Mouse (Mus musculus) limb, embryonic 12.5 days (tissue): ENCODE data around the gene Edem3. TPM values are rescaled to one million over a fixed set of nuclear protein-coding genes. Genes with fewer than 3 reads are reported as not detected.

Experiments used
- ATAC-seq: fragments of 200-750 bp; cut with Nextera tagmentation; 2 replicates; pipeline ENCODE4 v1.8.0; 2017; ENCODE audit warnings: low read depth, moderate TSS enrichment; ENCODE audit not compliant: insufficient number of reproducible peaks, insufficient read depth, low FRiP score, low TSS enrichment
- H3K27ac ChIP-seq: fragments of 300-500 bp; sonication (generic); 2 replicates; pipeline ENCODE4 v1.5.1; 2016; ENCODE audit warnings: mild to moderate bottlenecking, moderate library complexity
- H3K27me3 ChIP-seq: fragments of 300-500 bp; sonication (generic); 2 replicates; pipeline ENCODE4 v1.6.1; 2016; ENCODE audit warnings: mild to moderate bottlenecking, moderate library complexity
- H3K36me3 ChIP-seq: fragments of 300-500 bp; sonication (generic); 2 replicates; pipeline ENCODE4 v1.6.1; 2016; ENCODE audit warnings: mild to moderate bottlenecking, moderate library complexity
- H3K4me1 ChIP-seq: fragments of 300-500 bp; sonication (generic); replicated peaks from 2 replicates; pipeline ENCODE4 v1.6.1; 2016
- H3K4me2 ChIP-seq: fragments of 300-500 bp; sonication (generic); 2 replicates; pipeline ENCODE4 v1.6.1; 2016; ENCODE audit warnings: mild to moderate bottlenecking, moderate library complexity
- H3K4me3 ChIP-seq: fragments of 300-500 bp; sonication (generic); replicated peaks from 2 replicates; pipeline ENCODE4 v1.5.1; 2016; ENCODE audit warnings: mild to moderate bottlenecking
- H3K9ac ChIP-seq: fragments of 300-500 bp; sonication (generic); replicated peaks from 2 replicates; pipeline ENCODE4 v1.6.1; 2016; ENCODE audit warnings: mild to moderate bottlenecking, moderate library complexity
- H3K9me3 ChIP-seq: fragments of 300-500 bp; sonication (generic); 2 replicates; pipeline ENCODE4 v1.6.1; 2016; ENCODE audit warnings: mild to moderate bottlenecking, moderate library complexity
- WGBS: fragments of 180-500 bp; shearing (Covaris S2); methylation state at CpG from one replicate; pipeline ENCODE4 v1.1.7; 2016; 5-methylcytosine and 5-hydroxymethylcytosine counted together
- polyA plus RNA-seq: library from polyadenylated mRNA; unstranded; fragments of >200 nt; fragmentation: Nextera tagmentation; extraction: Ambion mirVana; gene quantifications from 2 replicates; pipeline ENCODE4 v1.2.1, GENCODE M21; 2016

The Edem3 gene
- polyA plus RNA-seq, 1 experiment from 2014 or later: 24.5 TPM

DNA sequence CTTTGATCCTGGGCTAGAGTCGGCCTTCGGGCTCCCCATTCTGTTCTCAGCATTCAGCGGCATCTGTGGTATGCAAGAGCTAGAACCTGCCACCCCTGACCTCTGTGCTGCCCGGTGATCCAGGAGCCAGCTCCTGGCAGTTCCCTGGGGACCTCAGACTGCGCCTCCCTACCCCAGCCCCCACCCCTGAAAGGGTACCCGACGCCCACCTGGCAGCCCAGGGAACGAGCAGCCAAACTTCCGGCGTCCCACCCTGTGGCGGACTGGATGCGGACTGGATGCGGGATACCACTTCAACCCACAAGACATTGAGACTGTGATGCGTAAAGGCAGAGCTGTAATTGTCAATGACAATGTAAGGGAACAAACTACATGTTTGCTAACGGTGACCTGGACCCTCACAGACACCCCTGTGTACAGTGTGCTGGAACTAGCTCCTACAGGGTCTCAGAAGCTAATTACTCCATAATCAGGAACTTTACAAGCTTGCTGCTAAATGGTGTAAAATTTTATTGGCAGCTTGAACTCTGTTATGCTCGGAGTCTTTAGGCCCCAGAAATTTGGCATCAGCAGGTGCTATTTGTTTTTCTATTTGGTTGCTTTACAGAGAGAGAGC, 94.9 kb downstream of the Edem3 start:
- WGBS: 61% methylated on average over 16 of the region's 16 CpGs

DNA sequence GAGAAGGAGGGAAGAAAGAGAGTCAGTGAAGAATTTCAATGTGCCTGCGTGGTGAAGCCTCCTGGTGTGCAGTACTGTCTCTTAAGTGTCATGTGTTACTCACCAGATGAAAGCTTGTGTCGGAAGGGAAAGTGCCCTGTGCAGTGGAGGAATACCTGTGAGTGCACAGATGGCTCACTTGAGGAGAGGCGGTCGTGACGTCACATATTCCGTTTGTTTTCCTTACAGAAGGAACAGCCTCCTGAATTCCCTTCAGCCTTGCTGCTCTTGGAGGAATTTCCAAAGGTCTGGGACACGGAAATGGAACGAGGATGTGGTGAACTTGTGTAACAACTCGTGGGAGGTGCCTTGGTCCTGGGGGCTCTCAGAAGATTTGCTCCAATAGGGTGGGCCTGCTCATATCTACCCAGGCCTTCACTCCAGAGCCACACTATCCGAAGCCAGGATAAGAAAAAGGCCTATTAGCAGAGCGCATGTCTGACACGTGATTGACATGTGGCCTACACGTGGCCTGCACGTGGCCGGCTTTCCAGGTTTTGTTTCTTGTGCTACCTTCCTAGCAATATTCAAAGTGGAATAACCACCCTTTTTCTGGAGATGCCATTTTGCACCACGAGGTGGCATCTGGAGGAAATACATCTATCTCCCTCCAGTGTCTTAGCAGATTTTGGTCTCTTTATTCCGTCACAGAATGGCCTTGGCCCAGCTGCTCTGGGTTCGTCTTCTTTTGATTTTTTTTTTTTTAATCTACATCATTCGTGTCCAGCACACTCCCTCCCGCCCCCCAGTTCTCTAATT, 96.1 kb downstream of the Edem3 start:
- Histone ChIP-seq H3K9ac (no peak overlapping the region), H3K27me3 (no peaks in the 10 kb centered on the region; the same call in 1 of the 2 replicates), H3K4me1 (peaks cover 17% of the 10 kb centered on the region), H3K36me3 (no peaks in the 10 kb centered on the region), H3K4me2 (no peak overlapping the region), H3K4me3 (no peak overlapping the region), H3K27ac (no peak overlapping the region), H3K9me3 (no peaks in the 10 kb centered on the region)
- ATAC-seq: no peak
- WGBS: 87% methylated on average over 20 of the region's 20 CpGs

More for the DNA sequence above, 94.9 kb downstream of the Edem3 start:
- H3K4me1 ChIP-seq: peaks cover 17% of the 10 kb centered on the region
- 0 out of 2 replicates have a peak, but pooled peaks have one; percentile 61 for ATAC-seq
- no peaks in the 10 kb centered on the region; the same call in 1 of the 2 replicates for H3K27me3 ChIP-seq
- H3K27ac ChIP-seq: no peak overlapping the region
- no peaks in the 10 kb centered on the region for H3K9me3 ChIP-seq
- no peaks in the 10 kb centered on the region for H3K36me3 ChIP-seq
- H3K4me3 ChIP-seq: no peak overlapping the region
- no peak overlapping the region for H3K9ac ChIP-seq
- H3K4me2 ChIP-seq: no peak overlapping the region

- no peak for ATAC-seq
- H3K27me3 ChIP-seq: no peaks in the 10 kb centered on the region; the same call in 1 of the 2 replicates
- no peak overlapping the region for H3K4me2 ChIP-seq
- WGBS: 75% methylated on average over 3 of the region's 3 CpGs
- H3K9me3 ChIP-seq: no peaks in the 10 kb centered on the region
- H3K9ac ChIP-seq: no peak overlapping the region
- H3K4me3 ChIP-seq: no peak overlapping the region
- H3K36me3 ChIP-seq: no peaks in the 10 kb centered on the region
- no peak overlapping the region for H3K27ac ChIP-seq
- peaks cover 17% of the 10 kb centered on the region for H3K4me1 ChIP-seq
Observed at GRCm38 (mm10) chr1:151851976-151852375, 96.8 kb downstream of the Edem3 start.

- no peak overlapping the region for H3K4me3 ChIP-seq
- H3K4me2 ChIP-seq: no peak overlapping the region
- H3K27me3 ChIP-seq: no peaks in the 10 kb centered on the region; the same call in 1 of the 2 replicates
- no peaks in the 10 kb centered on the region for H3K36me3 ChIP-seq
- no peak for ATAC-seq
- peaks cover 7% of the 10 kb centered on the region for H3K4me1 ChIP-seq
- H3K9me3 ChIP-seq: no peaks in the 10 kb centered on the region
- H3K27ac ChIP-seq: no peak overlapping the region
- WGBS: 69% methylated on average over 1 of the region's 1 CpGs
- no peak overlapping the region for H3K9ac ChIP-seq
Observed at GRCm38 (mm10) chr1:151855561-151855960, 100.4 kb downstream of the Edem3 start.

GRCm38 (mm10) chr1:151858474-151858873, 103.3 kb downstream of the Edem3 start:
- Histone ChIP-seq H3K27ac (no peak overlapping the region), H3K4me2 (no peak overlapping the region), H3K4me3 (no peak overlapping the region), H3K27me3 (no peaks in the 10 kb centered on the region; the same call in 1 of the 2 replicates), H3K9ac (no peak overlapping the region), H3K36me3 (no peaks in the 10 kb centered on the region), H3K4me1 (0 out of 2 replicates have a peak, but pooled peaks cover 7% of the 10 kb centered on the region), H3K9me3 (no peaks in the 10 kb centered on the region)
- no peak for ATAC-seq
- WGBS: 97% methylated on average over 1 of the region's 1 CpGs

- no peak for ATAC-seq
- H3K9ac ChIP-seq: no peak overlapping the region
- H3K27ac ChIP-seq: no peak overlapping the region
- H3K27me3 ChIP-seq: no peaks in the 10 kb centered on the region
- 66% methylated on average over 20 of the region's 20 CpGs for WGBS
- no peak overlapping the region for H3K4me2 ChIP-seq
- 0 out of 2 replicates have a peak, but pooled peaks cover 7% of the 10 kb centered on the region for H3K4me1 ChIP-seq
- H3K9me3 ChIP-seq: no peaks in the 10 kb centered on the region
- no peak overlapping the region for H3K4me3 ChIP-seq
- no peaks in the 10 kb centered on the region for H3K36me3 ChIP-seq
Observed at GRCm38 (mm10) chr1:151861334-151861995, 106.3 kb downstream of the Edem3 start.

DNA sequence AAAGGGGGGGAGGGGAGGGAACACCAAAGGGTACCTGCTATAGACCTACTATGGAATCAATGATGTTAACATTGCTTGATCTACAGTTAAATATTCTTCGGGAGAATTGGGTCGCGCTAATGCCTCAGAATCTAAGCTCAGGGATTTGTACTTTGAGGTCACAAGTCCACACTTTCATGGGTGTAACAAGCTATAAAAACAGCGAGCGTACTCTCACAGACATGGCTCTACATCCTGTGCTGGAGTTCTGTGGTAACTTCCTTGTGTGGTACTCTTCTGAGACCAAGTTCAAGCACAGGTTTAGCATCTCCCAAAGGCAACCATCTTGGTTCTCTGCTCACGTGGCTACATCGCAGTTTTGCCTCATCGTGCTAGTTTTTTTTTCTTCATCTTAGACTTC, 106.9 kb downstream of the Edem3 start:
- Histone ChIP-seq H3K9ac (no peak overlapping the region), H3K36me3 (no peaks in the 10 kb centered on the region), H3K4me2 (no peak overlapping the region), H3K4me3 (no peak overlapping the region), H3K9me3 (no peaks in the 10 kb centered on the region), H3K27ac (no peak overlapping the region), H3K27me3 (no peaks in the 10 kb centered on the region), H3K4me1 (0 out of 2 replicates have a peak, but pooled peaks cover 7% of the 10 kb centered on the region)
- no peak for ATAC-seq
- 88% methylated on average over 8 of the region's 8 CpGs for WGBS

- H3K4me3 ChIP-seq: no peak overlapping the region
- H3K4me1 ChIP-seq: 0 out of 2 replicates have a peak, but pooled peaks cover 7% of the 10 kb centered on the region
- H3K9me3 ChIP-seq: no peaks in the 10 kb centered on the region
- no peaks in the 10 kb centered on the region for H3K27me3 ChIP-seq
- H3K9ac ChIP-seq: no peak overlapping the region
- no peak overlapping the region for H3K4me2 ChIP-seq
- no peaks in the 10 kb centered on the region for H3K36me3 ChIP-seq
- ATAC-seq: no peak
- 72% methylated on average over 17 of the region's 17 CpGs for WGBS
- 0 out of 2 replicates have a peak overlapping the region, but pooled peaks have one; percentile 7 for H3K27ac ChIP-seq
Observed at GRCm38 (mm10) chr1:151863135-151863796, 108.1 kb downstream of the Edem3 start.

- Histone ChIP-seq H3K4me1 (0 out of 2 replicates have a peak, but pooled peaks cover 7% of the 10 kb centered on the region), H3K27me3 (no peaks in the 10 kb centered on the region), H3K9ac (no peak overlapping the region), H3K4me2 (no peak overlapping the region), H3K4me3 (no peak overlapping the region), H3K27ac (peak overlapping the region; percentile 7; the same call in 1 of the 2 replicates), H3K36me3 (no peaks in the 10 kb centered on the region), H3K9me3 (no peaks in the 10 kb centered on the region)
- no peak for ATAC-seq
- WGBS: 90% methylated on average over 12 of the region's 12 CpGs
Observed at GRCm38 (mm10) chr1:151863797-151864147, 108.6 kb downstream of the Edem3 start.

GRCm38 (mm10) chr1:151864326-151864725, 109.2 kb downstream of the Edem3 start:
- H3K27ac ChIP-seq: no peak overlapping the region
- ATAC-seq: no peak
- H3K4me3 ChIP-seq: no peak overlapping the region
- H3K9me3 ChIP-seq: no peaks in the 10 kb centered on the region
- H3K27me3 ChIP-seq: no peaks in the 10 kb centered on the region
- H3K9ac ChIP-seq: no peak overlapping the region
- H3K36me3 ChIP-seq: no peaks in the 10 kb centered on the region
- WGBS: 94% methylated on average over 6 of the region's 6 CpGs
- no peak overlapping the region for H3K4me2 ChIP-seq
- 0 out of 2 replicates have a peak, but pooled peaks cover 7% of the 10 kb centered on the region for H3K4me1 ChIP-seq
